Mouse (Mus musculus): ENCODE measurements at regions not wholly inside any gene's neighbourhood (a gene's known extent, or its start where the extent isn't known, plus 50 kb on each side); places are given as distances from the start of the nearest gene placed in this dataset.

- no peak for DNase-seq (ENCODE audit: low spot score in 2 of 2)
Observed at GRCm38 (mm10) chr13:112000696-112001095, 191.9 kb upstream of the Map3k1 start.

GRCm38 (mm10) chr13:112001155-112002025, 192.6 kb upstream of the Map3k1 start:
- DNase-seq (ENCODE audit: low spot score in 2 of 2): peak in 1 of 2 experiments; percentile 9

- DNase-seq (ENCODE audit: low spot score in 2 of 2): peak in 1 of 2 experiments; percentile 21
Observed at GRCm38 (mm10) chr13:112002661-112003347, 194.0 kb upstream of the Map3k1 start.

- DNase-seq (ENCODE audit: low spot score in 2 of 2): no peak
Observed at GRCm38 (mm10) chr13:112003445-112003844, 194.7 kb upstream of the Map3k1 start.

- no peak for DNase-seq (ENCODE audit: low spot score in 2 of 2)
Observed at GRCm38 (mm10) chr13:112004126-112004525, 195.3 kb upstream of the Map3k1 start.

- no peak for DNase-seq (ENCODE audit: low spot score in 2 of 2)
Observed at GRCm38 (mm10) chr13:112005421-112005820, 196.6 kb upstream of the Map3k1 start.

GRCm38 (mm10) chr13:112008806-112009205, 200.0 kb upstream of the Map3k1 start:
- no peak for DNase-seq (ENCODE audit: low spot score in 2 of 2)

GRCm38 (mm10) chr13:112009288-112009687, 200.5 kb upstream of the Map3k1 start:
- DNase-seq (ENCODE audit: low spot score in 2 of 2): no peak

- DNase-seq (ENCODE audit: low spot score in 2 of 2): no peak
Observed at GRCm38 (mm10) chr13:112010464-112010863, 201.7 kb upstream of the Map3k1 start.

- no peak for DNase-seq (ENCODE audit: low spot score in 2 of 2)
Observed at GRCm38 (mm10) chr13:112012640-112013039, 203.8 kb upstream of the Map3k1 start.

GRCm38 (mm10) chr13:112015083-112015482, 206.3 kb upstream of the Map3k1 start:
- DNase-seq (ENCODE audit: low spot score in 2 of 2): no peak

- DNase-seq (ENCODE audit: low spot score in 2 of 2): no peak
Observed at GRCm38 (mm10) chr13:112016280-112016679, 207.5 kb upstream of the Map3k1 start.

GRCm38 (mm10) chr13:112018497-112019281, 209.9 kb upstream of the Map3k1 start:
- DNase-seq (ENCODE audit: low spot score in 2 of 2): no peak

GRCm38 (mm10) chr13:112019575-112019974, 210.8 kb upstream of the Map3k1 start:
- no peak for DNase-seq (ENCODE audit: low spot score in 2 of 2)

- peak in 1 of 2 experiments; percentile 60 for DNase-seq (ENCODE audit: low spot score in 2 of 2)
Observed at GRCm38 (mm10) chr13:112023171-112023570, 214.4 kb upstream of the Map3k1 start.

GRCm38 (mm10) chr13:112024667-112025585, 216.1 kb upstream of the Map3k1 start:
- DNase-seq (ENCODE audit: low spot score in 2 of 2): no peak

- peak in 1 of 2 experiments; percentile 19 for DNase-seq (ENCODE audit: low spot score in 2 of 2)
Observed at GRCm38 (mm10) chr13:112025586-112025950, 216.8 kb upstream of the Map3k1 start.

GRCm38 (mm10) chr13:112027736-112028135, 218.9 kb upstream of the Map3k1 start:
- peak; percentile 47 to 72 for DNase-seq (ENCODE audit: low spot score in 2 of 2)

GRCm38 (mm10) chr13:112031061-112031460, 222.3 kb upstream of the Map3k1 start:
- no peak for DNase-seq (ENCODE audit: low spot score in 2 of 2)

- DNase-seq (ENCODE audit: low spot score in 2 of 2): no peak
Observed at GRCm38 (mm10) chr13:112031631-112032320, 223.0 kb upstream of the Map3k1 start.

All from urinary bladder, postnatal 36 days (tissue).